Mouse (Mus musculus) bone marrow, adult 2 months (tissue): ENCODE results near the gene Rbm4b.

Experiments used
- CTCF ChIP-seq: fragments of 200-500 bp; IDR thresholded peaks from 2 replicates; pipeline ENCODE4 v1.5.1; 2011; ENCODE audit warnings: low read length, control low read depth; ENCODE audit not compliant: control insufficient read depth, insufficient read depth
- POLR2A ChIP-seq: fragments of 200-500 bp; IDR thresholded peaks from 2 replicates; pipeline ENCODE4 v1.6.1; 2011; ENCODE audit warnings: low read depth, mild to moderate bottlenecking, control low read depth, low read length, borderline replicate concordance; ENCODE audit not compliant: control insufficient read depth

- no peak for TF ChIP-seq CTCF
- TF ChIP-seq POLR2A, result no peak
Measured at GRCm38 (mm10) chr19:4712781-4713526, 43.3 kb upstream of the Rbm4b start.
